Mouse (Mus musculus) stomach, postnatal 0 days (tissue): ENCODE data around the gene Cecr2.

Source experiments
- CTCF ChIP-seq: IDR thresholded peaks from 2 replicates; pipeline ENCODE4 v1.5.1; 2016; ENCODE audit warnings: antibody characterized with exemption, low read depth, mild to moderate bottlenecking, moderate library complexity
- EP300 ChIP-seq: optimal IDR thresholded peaks from 2 replicates; pipeline ENCODE3; 2016; ENCODE audit warnings: antibody characterized with exemption

GRCm38 (mm10) chr6:120795422-120796086 is 129.4 kb downstream of the Cecr2 start:
- TF ChIP-seq CTCF = no peak
- TF ChIP-seq EP300 = no peak
